Mouse (Mus musculus): ENCODE measurements around the gene Vmn1r188. TPM values are rescaled to one million over a fixed set of nuclear protein-coding genes. Genes with fewer than 3 reads are reported as not detected.
"Not testable (repeated sequence)": the region's sequence is repeated elsewhere in the genome, so short reads cannot be mapped to it uniquely, and the experiment has no call there.

Gene Vmn1r188
- not detected for polyA plus RNA-seq (2017; shearing (Covaris generic))

DNA sequence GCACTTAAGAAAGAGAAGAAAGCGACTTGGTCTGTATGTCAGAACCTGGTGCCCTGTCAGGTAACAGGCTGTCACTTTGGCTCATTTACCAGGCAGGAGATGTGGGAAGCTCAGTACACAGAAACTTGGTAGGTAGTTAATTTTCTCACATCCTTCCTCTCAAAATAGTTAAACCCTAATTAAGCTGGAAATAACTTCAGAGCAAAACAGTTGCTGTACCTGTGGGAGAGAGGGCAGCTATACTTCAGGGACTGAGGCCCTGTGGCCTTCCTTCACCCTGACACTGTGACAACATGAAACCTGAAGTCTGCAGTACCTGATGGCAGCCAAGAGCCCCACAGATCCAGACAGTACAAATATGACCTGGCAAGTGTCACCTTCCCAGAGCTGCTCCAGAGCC is at the start of gene Vmn1r188:
TSS of gene Vmn1r188 (plus strand) at position 301 of the 400 bp plus-strand sequence.
- ATAC-seq: not testable (repeated sequence)

DNA sequence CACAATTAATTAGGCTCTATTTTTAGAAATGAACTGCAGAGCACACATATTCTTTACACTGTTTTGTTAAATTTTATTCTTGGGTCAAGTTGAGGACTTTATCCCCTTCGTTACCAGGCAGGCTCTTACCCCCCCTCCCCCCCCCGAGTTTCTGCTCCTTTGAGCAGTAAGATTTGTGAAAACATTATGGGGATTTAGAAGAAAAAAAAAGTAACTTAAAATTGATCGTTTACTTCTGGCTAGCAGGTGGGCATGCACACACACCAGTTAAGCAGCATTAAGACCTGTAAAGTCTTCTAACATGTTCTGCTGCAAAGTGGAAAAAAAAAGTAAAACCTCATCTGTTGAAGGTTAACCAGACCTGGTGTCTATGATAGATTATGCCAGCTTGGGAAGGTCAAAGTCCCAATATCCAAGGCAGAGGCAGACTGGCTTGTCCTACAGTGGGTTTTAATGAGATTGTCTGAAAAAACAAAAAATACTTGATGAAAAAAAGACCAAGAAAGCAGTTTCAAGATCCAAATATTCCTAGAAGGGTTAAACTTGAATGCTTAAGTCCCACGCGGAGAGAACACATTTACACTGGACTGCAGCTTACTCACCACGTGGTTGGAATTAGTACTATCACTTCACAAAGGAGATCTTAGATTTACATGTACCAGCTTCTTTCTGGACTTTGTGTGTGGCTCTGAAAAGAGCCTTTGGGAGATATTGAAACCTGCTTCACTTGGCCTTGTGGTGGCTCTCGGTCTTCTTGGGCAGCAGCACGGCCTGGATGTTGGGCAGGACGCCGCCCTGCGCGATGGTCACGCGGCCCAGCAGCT is 49.6 kb upstream of the Vmn1r188 start:
- no peak for ATAC-seq

DNA sequence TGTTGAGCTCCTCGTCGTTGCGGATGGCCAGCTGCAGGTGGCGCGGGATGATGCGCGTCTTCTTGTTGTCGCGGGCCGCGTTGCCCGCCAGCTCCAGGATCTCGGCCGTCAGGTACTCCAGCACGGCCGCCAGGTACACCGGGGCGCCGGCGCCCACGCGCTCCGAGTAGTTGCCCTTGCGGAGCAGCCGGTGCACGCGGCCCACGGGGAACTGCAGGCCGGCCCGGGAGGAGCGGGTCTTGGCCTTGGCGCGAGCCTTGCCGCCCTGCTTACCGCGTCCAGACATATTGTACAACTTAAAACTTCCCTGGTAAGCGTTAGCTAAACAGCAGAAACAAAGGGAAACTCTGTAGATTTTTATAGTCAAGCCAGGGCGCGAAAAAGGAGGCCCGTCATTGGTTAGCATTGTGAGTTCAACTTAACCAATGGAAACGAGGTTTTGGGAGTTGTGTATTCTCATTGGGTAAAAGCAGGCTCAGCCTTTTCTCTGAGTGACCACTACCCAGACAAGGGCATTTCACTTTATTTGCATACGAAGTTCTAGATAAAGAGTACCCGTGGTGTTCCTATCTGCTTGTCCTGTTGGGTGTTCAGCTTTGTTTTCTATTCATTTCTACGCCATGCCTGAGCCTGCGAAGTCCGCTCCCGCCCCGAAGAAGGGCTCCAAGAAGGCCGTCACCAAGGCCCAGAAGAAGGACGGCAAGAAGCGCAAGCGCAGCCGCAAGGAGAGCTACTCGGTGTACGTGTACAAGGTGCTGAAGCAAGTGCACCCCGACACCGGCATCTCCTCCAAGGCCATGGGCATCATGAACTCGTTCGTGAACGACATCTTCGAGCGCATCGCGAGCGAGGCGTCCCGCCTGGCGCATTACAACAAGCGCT is 48.7 kb upstream of the Vmn1r188 start, which contains the start of the genes Hist1h2ah and Hist1h2bk:
TSS of gene Hist1h2ah (minus strand) at position 302 of the 882 bp plus-strand sequence.
TSS of gene Hist1h2bk (plus strand) at position 604 of the 882 bp plus-strand sequence.
- peak; percentile 99 for ATAC-seq

DNA sequence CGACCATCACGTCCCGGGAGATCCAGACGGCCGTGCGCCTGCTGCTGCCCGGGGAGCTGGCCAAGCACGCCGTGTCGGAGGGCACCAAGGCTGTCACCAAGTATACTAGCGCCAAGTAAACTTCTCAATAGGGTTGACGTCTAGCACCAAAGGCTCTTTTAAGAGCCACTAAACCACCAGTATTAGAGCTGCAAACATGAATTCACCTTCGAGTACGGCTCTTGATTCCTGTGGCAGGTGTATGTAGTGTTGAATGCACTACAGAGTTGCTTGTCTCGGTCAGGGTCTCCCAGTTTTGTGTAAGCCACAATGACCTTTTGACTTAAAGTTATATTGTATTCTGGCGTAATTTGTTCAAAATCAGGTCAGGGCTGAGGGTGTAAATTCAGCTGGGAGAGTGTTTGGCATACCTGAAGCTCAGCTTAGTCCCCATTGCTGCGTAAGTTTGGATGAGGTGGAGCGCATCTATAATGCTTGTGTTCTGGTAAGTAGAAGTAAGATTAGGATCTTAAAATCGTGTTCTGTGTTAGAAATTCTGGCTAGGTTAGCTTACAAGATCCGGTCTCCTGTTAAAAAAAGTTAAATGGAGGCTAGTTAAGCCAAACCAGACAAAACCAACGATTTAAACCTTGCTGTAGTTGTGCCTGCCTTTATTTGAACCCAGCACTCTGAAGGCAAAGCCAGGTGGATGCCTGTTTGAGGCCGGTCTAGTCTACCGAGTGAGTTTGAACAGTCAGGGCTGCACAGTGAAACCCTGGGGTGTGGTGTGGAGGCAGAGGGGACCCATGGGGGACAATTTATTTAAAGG is 47.9 kb upstream of the Vmn1r188 start:
- no peak for ATAC-seq

DNA sequence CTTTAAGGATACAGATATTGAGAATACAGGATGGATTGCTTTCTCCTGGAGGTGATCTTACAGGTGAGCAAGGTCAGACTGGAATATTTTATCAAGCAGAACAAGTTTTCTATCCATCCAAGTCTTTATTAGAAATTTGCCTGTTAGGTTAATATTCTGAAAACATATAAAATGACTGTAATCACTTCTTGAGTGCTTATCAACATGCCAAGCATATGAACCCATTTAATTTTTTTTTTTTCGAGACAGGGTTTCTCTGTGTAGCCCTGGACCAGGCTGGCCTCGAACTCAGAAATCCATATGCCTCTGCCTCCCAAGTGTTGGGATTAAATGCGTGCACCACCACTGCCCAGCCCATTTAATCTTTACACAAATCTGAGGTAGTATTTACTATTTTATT is 47.3 kb upstream of the Vmn1r188 start:
- ATAC-seq: no peak

DNA sequence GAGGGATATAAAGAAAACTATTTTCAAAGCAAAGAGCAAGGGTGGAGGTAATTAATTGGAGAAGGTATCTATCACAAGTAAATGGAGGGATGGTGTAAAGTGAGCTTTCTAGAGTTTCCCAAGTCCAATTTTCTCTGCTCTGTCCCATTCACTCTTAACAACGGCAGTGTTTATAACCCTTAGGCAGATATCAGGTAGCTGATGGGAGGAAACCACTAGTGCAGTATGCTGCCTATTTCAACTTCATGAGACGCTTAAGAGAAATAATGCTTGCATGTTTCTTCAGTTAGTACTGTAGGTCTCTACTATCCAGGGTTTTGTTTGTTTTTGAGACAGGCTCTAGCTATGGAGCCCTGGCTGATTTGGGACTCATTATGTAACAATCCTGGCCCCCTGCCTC is 46.8 kb upstream of the Vmn1r188 start:
- ATAC-seq: no peak

DNA sequence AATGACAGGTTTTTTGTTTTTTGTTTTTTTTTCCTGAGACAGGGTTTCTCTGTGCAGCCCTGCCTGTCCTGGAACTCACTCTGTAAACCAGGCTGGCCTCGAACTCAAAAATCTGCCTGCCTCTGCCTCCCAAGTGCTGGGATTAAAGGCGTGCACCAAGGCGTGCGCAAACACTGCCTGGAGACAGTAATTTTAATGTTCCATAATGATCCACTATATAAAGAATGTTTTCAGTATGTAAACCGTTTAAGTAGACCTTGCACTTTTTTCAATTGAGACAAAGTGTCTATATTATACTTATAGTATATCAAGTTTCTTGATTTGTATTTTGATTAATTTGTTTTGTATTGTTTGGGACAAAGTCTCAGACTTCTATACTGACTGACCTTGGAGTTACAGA is 44.9 kb upstream of the Vmn1r188 start:
- no peak for ATAC-seq

DNA sequence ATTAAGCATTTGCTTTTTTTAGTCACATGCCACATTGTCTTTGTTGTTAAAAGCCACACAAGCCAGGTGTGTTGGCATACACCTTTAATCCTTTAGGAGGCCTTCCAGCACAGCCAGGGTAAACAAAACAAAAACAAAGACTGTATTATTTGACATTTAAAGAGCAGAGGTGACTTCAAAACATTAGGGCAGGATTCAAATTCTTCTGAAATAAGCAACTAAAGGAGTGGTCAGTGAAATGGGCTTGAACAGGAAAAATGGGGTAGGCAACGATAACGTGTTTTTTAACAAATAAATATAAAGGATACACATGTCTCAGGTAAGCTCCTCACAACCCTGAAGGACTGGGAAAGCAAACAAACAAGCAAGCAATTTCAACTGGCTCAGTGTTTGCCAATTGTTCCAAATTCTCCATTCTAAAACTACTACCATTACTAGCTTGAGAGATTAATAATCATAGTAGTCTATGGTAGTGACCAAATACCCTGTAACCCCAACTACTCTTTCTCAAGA is 44.2 kb upstream of the Vmn1r188 start:
- ATAC-seq: no peak

DNA sequence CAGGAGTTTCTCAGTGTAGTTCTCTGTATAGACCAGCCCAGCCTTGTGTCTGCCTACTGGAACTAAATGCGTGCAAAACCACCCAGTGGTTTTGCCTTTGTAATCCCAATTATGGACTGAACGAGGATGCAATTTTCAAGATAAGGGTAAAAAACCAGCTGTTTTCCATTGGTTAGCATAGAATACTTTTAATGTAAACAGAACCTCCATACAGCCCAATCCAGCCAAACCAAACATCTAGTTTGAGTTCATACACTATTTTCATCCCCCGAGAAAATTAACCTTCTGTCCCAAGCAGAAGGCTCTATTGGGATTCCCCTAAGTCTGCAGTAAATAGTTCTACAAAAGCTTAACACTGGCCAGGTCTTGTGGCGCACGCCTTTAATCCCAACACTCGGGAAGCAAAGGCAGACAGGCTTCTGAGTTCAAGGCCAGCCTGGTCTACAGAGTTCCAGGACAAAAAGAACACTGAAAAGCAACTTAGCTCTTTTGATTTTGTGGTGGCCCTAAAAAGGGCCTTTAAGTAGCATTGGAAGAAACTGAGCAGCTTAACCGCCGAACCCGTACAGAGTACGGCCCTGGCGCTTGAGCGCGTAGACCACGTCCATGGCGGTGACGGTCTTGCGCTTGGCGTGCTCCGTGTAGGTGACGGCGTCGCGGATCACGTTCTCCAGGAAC is 43.6 kb upstream of the Vmn1r188 start:
- no peak for ATAC-seq

DNA sequence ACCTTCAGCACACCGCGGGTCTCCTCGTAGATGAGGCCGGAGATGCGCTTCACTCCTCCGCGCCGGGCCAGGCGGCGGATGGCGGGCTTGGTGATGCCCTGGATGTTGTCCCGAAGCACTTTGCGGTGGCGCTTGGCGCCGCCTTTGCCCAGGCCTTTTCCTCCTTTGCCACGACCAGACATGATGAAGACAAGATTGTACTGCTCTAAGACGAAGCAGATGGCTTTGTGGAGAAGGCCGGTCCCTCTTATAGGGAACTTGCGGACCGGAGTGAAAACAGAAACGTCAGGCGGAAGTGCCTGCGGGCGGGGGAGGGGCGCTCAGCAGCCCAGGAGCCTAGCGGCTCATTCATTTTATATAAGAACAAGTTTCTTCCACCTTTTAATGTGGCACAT is 43.1 kb upstream of the Vmn1r188 start, which contains the start of gene Hist1h4i:
TSS of gene Hist1h4i (minus strand) at position 221 of the 395 bp plus-strand sequence.
- peak; percentile 64 for ATAC-seq

DNA sequence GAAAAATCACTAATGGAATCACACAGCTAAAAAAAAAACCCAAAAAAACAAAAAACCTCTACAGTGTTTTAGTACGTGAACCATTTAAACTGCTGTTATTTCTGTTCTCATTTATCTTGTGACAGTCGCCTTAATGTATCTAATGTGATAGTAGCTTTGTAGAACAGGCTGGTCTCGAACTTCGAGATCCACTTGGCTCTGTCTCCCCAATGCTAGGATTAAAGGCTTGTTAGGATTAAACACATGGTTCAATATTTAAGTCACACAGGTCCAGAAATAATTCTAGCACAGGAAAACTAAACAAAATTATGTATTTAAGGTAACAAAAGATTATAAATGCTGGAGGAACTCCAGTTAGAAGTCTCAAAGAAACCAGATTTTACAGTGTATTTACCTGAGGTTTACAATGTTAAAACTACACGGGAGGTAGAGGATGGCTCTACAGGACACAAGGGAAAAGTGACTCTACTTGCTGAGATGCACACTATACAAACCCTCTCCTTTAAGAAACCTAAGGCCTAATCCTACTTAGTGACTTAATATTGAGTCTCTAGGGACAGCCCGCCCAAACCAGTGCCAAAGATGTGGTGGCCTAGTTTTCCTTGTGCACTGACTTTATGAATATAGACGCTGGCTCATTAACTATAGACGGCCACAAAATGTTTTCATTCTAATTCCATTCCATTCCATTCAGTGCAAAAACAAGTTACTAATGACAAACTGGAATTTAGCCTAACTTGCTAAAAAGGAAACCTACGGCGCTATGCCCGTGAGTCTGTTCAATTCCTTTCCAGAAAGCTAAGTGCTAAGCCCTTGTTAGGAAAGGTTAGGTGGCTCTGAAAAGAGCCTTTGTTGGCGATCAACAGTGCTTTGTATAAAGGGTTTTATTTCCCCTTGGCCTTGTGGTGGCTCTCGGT is 42.3 kb upstream of the Vmn1r188 start:
- ATAC-seq: no peak

DNA sequence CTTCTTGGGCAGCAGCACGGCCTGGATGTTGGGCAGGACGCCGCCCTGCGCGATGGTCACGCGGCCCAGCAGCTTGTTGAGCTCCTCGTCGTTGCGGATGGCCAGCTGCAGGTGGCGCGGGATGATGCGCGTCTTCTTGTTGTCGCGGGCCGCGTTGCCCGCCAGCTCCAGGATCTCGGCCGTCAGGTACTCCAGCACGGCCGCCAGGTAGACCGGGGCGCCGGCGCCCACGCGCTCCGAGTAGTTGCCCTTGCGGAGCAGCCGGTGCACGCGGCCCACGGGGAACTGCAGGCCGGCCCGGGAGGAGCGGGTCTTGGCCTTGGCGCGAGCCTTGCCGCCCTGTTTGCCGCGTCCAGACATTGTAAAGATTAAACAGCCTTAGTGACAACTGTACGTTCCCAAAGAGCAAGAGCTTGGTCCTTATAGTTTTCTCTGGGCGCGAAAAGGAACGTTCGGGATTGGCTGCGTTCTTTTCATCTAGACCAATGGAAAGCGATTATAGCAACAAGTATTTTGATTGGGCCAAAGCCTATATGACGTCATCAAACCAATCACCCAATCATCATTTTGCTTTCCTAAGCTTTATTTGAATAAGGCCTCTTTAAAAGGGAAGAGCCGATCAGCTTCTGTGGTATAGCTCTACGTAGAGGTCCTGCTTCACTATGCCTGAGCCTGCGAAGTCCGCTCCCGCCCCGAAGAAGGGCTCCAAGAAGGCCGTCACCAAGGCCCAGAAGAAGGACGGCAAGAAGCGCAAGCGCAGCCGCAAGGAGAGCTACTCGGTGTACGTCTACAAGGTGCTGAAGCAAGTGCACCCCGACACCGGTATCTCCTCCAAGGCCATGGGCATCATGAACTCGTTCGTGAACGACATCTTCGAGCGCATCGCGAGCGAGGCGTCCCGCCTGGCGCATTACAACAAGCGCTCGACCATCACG is 41.4 kb upstream of the Vmn1r188 start, which contains the start of the genes Hist1h2ag and Hist1h2bj:
TSS of gene Hist1h2ag (minus strand) at position 377 of the 935 bp plus-strand sequence.
TSS of gene Hist1h2bj (plus strand) at position 647 of the 935 bp plus-strand sequence.
- ATAC-seq: peak; percentile 90

DNA sequence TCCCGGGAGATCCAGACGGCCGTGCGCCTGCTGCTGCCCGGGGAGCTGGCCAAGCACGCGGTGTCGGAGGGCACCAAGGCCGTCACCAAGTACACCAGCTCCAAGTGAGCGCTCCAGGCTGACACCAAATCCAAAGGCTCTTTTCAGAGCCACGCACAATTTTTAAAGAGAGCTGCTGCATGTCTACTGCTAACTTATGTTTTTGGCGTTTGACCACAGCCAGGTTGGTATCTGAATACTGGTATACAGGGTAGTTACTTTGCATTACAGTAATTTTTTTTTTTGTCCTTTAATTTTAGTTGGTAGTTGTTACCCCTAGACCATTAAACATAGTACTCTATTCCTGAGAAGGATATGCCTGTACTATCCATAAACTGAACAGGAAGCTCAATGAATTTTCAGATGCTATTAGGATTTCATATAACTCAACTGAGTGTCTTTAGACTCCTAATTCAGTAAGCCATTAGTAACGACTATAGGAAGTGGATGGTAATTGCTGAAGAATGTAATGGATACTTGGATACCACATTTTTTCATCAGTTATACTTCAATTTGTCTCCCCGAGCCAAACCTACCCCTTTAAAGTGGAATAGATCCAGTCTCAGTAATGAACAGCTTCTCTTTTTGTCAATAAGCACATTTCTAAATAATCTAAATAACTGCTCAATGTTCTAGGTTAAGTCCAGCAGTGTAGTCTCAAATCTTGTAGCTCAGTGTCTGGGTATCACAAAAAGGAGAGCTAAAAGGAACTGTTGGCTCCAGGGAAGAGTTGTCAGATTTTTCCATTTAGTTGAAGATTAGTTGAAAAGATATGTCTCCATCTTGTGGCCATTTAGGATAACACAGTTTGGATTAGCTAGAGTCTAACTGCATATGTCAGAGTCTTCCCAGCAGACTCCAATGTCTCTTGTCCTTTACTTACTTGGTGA is 40.5 kb upstream of the Vmn1r188 start:
- no peak for ATAC-seq

DNA sequence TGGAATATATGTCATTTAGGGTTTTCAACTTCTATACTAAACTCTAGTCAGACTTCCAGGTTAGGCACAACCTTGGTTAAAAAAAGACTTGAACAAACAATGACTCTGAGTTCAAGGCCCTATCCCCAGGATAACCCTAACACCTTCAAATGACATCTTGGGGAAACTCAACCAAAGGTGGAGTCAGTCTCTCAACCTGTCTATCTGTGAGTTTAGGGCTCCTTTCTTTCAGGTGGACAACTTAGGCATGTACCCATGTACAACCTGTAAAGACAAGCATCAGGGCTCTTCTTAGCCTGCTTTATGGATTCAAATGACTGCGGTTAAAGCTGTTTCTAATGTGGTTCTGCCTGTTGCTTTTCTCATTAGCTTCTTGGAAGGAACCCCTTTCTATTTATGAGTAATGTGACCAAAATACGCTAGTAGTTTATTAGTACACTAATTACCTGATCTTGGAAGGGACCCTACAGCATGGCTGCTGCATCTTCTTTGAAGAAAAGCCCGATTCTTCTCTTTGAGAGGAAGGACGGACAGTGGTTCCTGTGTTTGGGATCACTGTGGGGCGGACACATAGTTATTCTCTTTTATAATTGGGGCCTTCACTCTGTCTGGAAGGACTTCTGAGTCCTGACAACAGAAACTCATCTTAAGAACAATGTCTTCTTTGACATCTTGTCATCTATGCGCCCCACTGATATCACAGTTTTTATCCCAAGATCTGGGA is 39.6 kb upstream of the Vmn1r188 start:
- ATAC-seq: no peak

DNA sequence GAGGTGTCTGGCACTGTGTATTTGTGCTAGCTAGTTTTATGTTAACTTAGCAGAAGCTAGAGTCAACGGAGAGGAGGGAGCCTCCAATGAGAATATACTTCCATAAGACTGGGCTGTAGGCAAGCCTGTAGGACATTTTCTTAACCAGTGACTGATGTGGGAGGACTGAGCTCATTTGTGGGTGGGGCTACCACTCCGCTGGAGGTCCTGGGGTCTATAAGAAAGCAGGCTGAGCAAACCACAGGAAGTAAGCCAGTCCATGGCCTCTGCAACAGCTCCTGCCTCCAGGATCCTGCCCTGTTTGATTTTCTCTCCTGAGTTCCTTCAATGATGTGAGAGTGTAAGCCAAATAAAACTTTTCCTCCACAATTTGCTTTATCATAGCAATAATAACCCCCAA is 38.9 kb upstream of the Vmn1r188 start:
- no peak for ATAC-seq

DNA sequence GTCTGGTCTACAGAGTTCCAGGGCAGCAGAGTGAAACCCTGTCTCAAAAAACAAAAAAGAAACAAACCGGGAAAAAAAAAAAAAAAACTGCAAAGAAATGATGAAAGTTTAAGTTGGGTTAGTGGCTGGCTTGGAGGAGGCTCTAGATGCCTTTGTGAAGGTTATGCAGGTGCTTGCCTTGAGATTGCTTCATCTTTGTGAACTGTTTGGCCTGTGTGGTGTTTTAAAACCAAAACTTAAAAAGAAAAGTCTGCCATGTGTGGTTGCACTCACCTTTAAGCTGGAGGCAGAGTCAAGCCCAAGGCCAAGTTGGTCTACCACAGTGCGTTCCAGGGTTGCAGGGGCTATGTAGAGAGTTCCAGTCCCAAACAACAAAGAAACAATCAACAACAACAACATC is 35.2 kb upstream of the Vmn1r188 start:
- no peak for ATAC-seq
